Mouse (Mus musculus): ENCODE measurements around the gene Specc1. TPM values are rescaled to one million over a fixed set of nuclear protein-coding genes. Genes with fewer than 3 reads are reported as not detected.

The Specc1 gene
- total and polyA plus RNA-seq, 3 experiments: 7.3 to 18.6 (median 15.5) TPM

DNA sequence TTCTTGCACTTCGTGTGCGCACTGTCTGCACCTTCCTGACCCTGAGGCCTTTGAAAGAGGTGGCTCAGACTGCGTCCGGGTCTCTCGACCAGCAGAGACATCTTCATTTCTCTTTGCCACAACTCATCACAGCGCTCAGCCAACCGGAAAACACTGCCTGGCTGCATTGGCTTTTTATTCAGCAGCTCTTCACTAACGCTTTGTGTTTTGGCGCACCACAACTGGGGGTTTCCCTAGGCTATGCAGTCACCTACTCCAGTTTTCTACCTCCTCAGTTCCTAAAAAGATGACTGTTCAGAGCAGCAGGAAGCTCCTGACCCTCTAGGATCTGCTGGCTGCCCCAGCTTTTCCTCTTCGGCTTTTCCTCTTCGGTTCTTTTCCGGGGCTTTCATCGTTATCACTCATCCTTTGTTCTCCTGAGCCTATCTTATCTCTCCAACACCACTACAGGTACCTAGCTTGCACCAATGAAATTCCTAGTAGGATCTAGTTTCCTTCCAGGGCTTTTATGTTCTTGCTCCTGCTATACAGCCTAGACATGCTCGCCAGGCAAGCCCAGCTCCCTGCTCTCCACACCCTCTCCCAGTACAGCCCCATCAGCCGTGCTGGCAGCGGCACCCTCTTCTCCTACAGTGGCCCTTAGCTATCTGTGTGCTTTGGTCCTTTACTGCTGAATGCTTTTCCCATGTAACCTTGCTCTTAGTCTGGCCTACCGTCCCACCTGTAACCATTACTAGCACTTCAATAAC, 310.1 kb downstream of the Specc1 start:
- H3K4me1 ChIP-seq (ENCODE audit: control insufficient read depth in 1 of 2, insufficient read depth in 2 of 2): peaks cover 25 to 46% of the 10 kb centered on the region in 2 experiments
- in situ Hi-C loops (cut with MboI; ENCODE audit: low pct_ligation_motif_present, low pct_unique_long_range_greater_than_20kb, low sequenced_read_pairs): no loop called here
- dilution Hi-C loops (cut with MboI; ENCODE audit: extremely low pct_ligation_motif_present, extremely low pct_unique_long_range_greater_than_20kb, low sequenced_read_pairs): no loop called here

GRCm38 (mm10) chr11:62268381-62268780, 311.8 kb downstream of the Specc1 start:
- Histone ChIP-seq H3K4me2 (ENCODE audit: insufficient read depth, low read depth, poor library complexity, severe bottlenecking) (no peak overlapping the region), H3K4me3 (replicated peaks in 1 of 3; ENCODE audit: low read depth in 2 of 3, low read length in 2 of 3, poor library complexity in 1 of 3) (no peak overlapping the region), H3K27ac (ENCODE audit: insufficient read depth, low read depth) (no peak overlapping the region), H3K79me2 (replicated peaks; ENCODE audit: control insufficient read depth, extremely low read depth, insufficient read depth, poor library complexity, severe bottlenecking) (no peaks in the 10 kb centered on the region), H3K9ac (ENCODE audit: insufficient read depth, low read depth) (no peak overlapping the region), H3K9me3 (replicated peaks; ENCODE audit: low read length) (no peaks in the 10 kb centered on the region), H3K4me1 (ENCODE audit: control insufficient read depth in 1 of 2, insufficient read depth in 2 of 2) (peaks cover 25 to 44% of the 10 kb centered on the region in 2 experiments), H3K27me3 (replicated peaks) (no peaks in the 10 kb centered on the region), H3K36me3 (replicated peaks in 1 of 2; ENCODE audit: control insufficient read depth in 1 of 2, insufficient read depth in 1 of 2, low read length in 1 of 2) (peaks cover 13 to 52% of the 10 kb centered on the region in 2 experiments)
- dilution Hi-C loops (cut with MboI; ENCODE audit: extremely low pct_ligation_motif_present, extremely low pct_unique_long_range_greater_than_20kb, low sequenced_read_pairs) (no loop called here), in situ Hi-C loops (cut with MboI; ENCODE audit: low pct_ligation_motif_present, low pct_unique_long_range_greater_than_20kb, low sequenced_read_pairs) (no loop called here)
- TF ChIP-seq USF2 (conservative IDR thresholded peaks at IDR 0.05; ENCODE audit: low read depth, low read length) (no peak), MYC (IDR thresholded peaks at IDR 0.05; ENCODE audit: low read depth, low read length) (no peak), POLR2AphosphoS2 (IDR thresholded peaks at IDR 0.05; ENCODE audit: low read depth, low read length) (no peak), IRF4 (IDR thresholded peaks at IDR 0.05; ENCODE audit: low read depth, low read length) (no peak), RAD21 (IDR thresholded peaks at IDR 0.05; ENCODE audit: low read depth, low read length) (no peak), ZC3H11A (IDR thresholded peaks at IDR 0.05; ENCODE audit: low read depth, low read length) (no peak), ETS1 (conservative IDR thresholded peaks at IDR 0.05; ENCODE audit: low read depth, low read length) (no peak), HCFC1 (IDR thresholded peaks at IDR 0.05; ENCODE audit: low read depth, low read length) (no peak)
- DNase-seq (ENCODE audit: extremely low read depth): no peak

More for the DNA sequence above, 310.1 kb downstream of the Specc1 start:
- no peak overlapping the region for H3K4me3 ChIP-seq (replicated peaks in 1 of 3; ENCODE audit: low read depth in 2 of 3, low read length in 2 of 3, poor library complexity in 1 of 3)
- DNase-seq (ENCODE audit: extremely low read depth): peak; percentile 88
- no peaks in the 10 kb centered on the region for H3K27me3 ChIP-seq (replicated peaks)
- H3K4me2 ChIP-seq (ENCODE audit: insufficient read depth, low read depth, poor library complexity, severe bottlenecking): peak overlapping the region; percentile 69
- H3K9me3 ChIP-seq (replicated peaks; ENCODE audit: low read length): no peaks in the 10 kb centered on the region
- TF ChIP-seq USF2 (conservative IDR thresholded peaks at IDR 0.05; ENCODE audit: low read depth, low read length) (no peak), ELF1 (IDR thresholded peaks at IDR 0.05; ENCODE audit: low read depth, low read length) (no peak), ZNF384 (IDR thresholded peaks at IDR 0.05; ENCODE audit: low read depth, low read length) (no peak), MAFK (IDR thresholded peaks at IDR 0.05; ENCODE audit: insufficient replicate concordance, low read length) (no peak), EP300 (IDR thresholded peaks at IDR 0.05; ENCODE audit: low read length) (peak; percentile 67), IRF4 (IDR thresholded peaks at IDR 0.05; ENCODE audit: low read depth, low read length) (peak; percentile 51; the same call in 1 of the 2 replicates), HCFC1 (IDR thresholded peaks at IDR 0.05; ENCODE audit: low read depth, low read length) (no peak), ETS1 (conservative IDR thresholded peaks at IDR 0.05; ENCODE audit: low read depth, low read length) (peak; percentile 53), USF1 (IDR thresholded peaks at IDR 0.05; ENCODE audit: low read depth, low read length) (no peak), TCF12 (IDR thresholded peaks at IDR 0.05; ENCODE audit: low read depth, low read length) (no peak), TBP (conservative IDR thresholded peaks at IDR 0.05; ENCODE audit: low read depth, low read length) (no peak)
- H3K36me3 ChIP-seq (replicated peaks in 1 of 2; ENCODE audit: control insufficient read depth in 1 of 2, insufficient read depth in 1 of 2, low read length in 1 of 2): peaks cover 13 to 46% of the 10 kb centered on the region in 2 experiments
- H3K79me2 ChIP-seq (replicated peaks; ENCODE audit: control insufficient read depth, extremely low read depth, insufficient read depth, poor library complexity, severe bottlenecking): no peaks in the 10 kb centered on the region
- H3K9ac ChIP-seq (ENCODE audit: insufficient read depth, low read depth): no peak overlapping the region
- H3K27ac ChIP-seq (ENCODE audit: insufficient read depth, low read depth): peak overlapping the region; percentile 36; the same call in 1 of the 2 replicates

All from CH12.LX (cell line).